Mouse (Mus musculus) ES-Bruce4 (cell line): ENCODE results near the gene Arhgef19.

Source experiments
- CTCF ChIP-seq: IDR thresholded peaks from one replicate; pipeline ENCODE4 v1.8.1; 2011; ENCODE audit warnings: low read depth, low read length
- POLR2A ChIP-seq: IDR thresholded peaks from one replicate; pipeline ENCODE4 v1.8.1; 2011; ENCODE audit warnings: low read length; ENCODE audit not compliant: insufficient read depth

- TF ChIP-seq CTCF = no peak
- no peak for TF ChIP-seq POLR2A
These were observed 29.8 kb downstream of the Arhgef19 start for GRCm38 (mm10) chr4:141269080-141269479.
